Mouse (Mus musculus) forebrain, embryonic 13.5 days (tissue): Measurements from ENCODE around the gene Pde10a. TPM values are rescaled to one million over a fixed set of nuclear protein-coding genes. Genes with fewer than 3 reads are reported as not detected.

Experiments
- ATAC-seq: fragments of 200-750 bp; cut with Nextera tagmentation; 2 replicates; pipeline ENCODE4 v1.8.0; 2017
- H3K27ac ChIP-seq: fragments of 300-500 bp; sonication (generic); 2 replicates; pipeline ENCODE4 v1.5.1; 2015; ENCODE audit warnings: inconsistent platforms, mild to moderate bottlenecking, moderate library complexity
- H3K27me3 ChIP-seq: fragments of 300-500 bp; sonication (generic); 2 replicates; pipeline ENCODE4 v1.6.1; 2015; ENCODE audit warnings: mild to moderate bottlenecking, inconsistent platforms
- H3K36me3 ChIP-seq: fragments of 300-500 bp; sonication (generic); 2 replicates; pipeline ENCODE4 v1.6.1; 2015; ENCODE audit warnings: mild to moderate bottlenecking, inconsistent platforms; ENCODE audit not compliant: poor library complexity, severe bottlenecking
- H3K4me1 ChIP-seq: fragments of 300-500 bp; sonication (generic); 2 replicates; pipeline ENCODE4 v1.6.1; 2015; ENCODE audit warnings: inconsistent platforms
- H3K4me2 ChIP-seq: fragments of 300-500 bp; sonication (generic); 2 replicates; pipeline ENCODE4 v1.6.1; 2015; ENCODE audit warnings: inconsistent platforms, mild to moderate bottlenecking, moderate library complexity
- H3K4me3 ChIP-seq: fragments of 300-500 bp; sonication (generic); 2 replicates; pipeline ENCODE4 v1.5.1; 2015; ENCODE audit warnings: mild to moderate bottlenecking, inconsistent platforms
- H3K9ac ChIP-seq: fragments of 300-500 bp; sonication (generic); 2 replicates; pipeline ENCODE4 v1.6.1; 2015; ENCODE audit warnings: mild to moderate bottlenecking, inconsistent platforms
- H3K9me3 ChIP-seq: fragments of 300-500 bp; sonication (generic); replicated peaks from 2 replicates; pipeline ENCODE4 v1.6.1; 2016; ENCODE audit warnings: inconsistent platforms
- WGBS: fragments of 180-500 bp; shearing (Covaris S2); methylation state at CpG from one replicate; pipeline ENCODE4 v1.1.7; 2015; 5-methylcytosine and 5-hydroxymethylcytosine counted together
- polyA plus RNA-seq: library from polyadenylated mRNA; unstranded; fragments of >200 nt; fragmentation: Nextera tagmentation; extraction: Ambion mirVana; gene quantifications from 2 replicates; pipeline ENCODE4 v1.2.1, GENCODE M21; 2015

Pde10a gene
- polyA plus RNA-seq, 1 experiment from 2014 or later: 13.4 TPM

DNA sequence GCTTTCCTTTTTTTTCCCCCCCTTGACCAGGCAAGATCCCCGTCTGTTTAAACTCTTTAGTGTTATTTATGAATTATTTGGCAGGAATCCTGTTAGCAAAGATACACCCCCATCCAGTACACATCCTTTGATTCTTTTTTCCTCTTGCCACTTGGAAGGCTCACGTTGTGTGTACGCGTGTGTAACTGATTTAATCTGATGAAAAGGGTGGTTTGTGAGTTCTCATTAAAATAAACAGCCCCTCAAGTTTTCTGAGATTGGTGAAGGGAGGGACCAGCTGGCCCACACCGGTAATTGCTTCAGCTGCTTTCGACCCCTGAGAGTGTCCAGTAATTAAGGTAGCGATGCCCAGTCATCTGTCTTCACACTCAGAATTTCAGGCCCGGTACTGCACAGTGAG lies 347.4 kb downstream of the Pde10a start:
- Histone ChIP-seq H3K27me3 (no peaks in the 10 kb centered on the region), H3K36me3 (no peaks in the 10 kb centered on the region), H3K9ac (no peak overlapping the region), H3K4me1 (peaks cover 20% of the 10 kb centered on the region), H3K4me3 (no peak overlapping the region), H3K4me2 (no peak overlapping the region), H3K9me3 (no peaks in the 10 kb centered on the region), H3K27ac (peak overlapping the region; percentile 48; the same call in 1 of the 2 replicates)
- WGBS: 39% methylated on average over 8 of the region's 8 CpGs
- ATAC-seq: peak; percentile 38; the same call in 1 of the 2 replicates

DNA sequence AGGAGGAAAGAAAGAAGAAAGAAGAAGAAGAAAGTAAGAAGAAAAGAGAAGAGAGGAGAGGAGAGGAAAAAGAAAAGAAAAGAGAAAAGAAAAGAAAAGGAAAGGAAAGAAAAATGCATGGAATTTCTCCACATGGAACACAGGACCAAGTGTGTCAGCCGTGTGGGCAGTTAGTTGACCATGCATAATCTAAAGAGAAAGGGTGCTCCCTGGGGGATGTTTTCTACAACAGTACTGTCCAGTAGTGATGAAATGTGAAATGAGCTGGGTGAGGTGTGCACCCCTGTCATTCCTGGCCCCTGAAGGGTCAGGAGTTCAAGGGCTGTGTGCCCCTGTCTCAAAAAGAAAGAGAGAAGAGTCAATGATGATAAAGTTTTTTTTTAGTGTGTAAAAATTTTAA lies 352.9 kb downstream of the Pde10a start:
- H3K36me3 ChIP-seq: no peaks in the 10 kb centered on the region
- WGBS: 45% methylated on average over 1 of the region's 1 CpGs
- no peak overlapping the region for H3K4me3 ChIP-seq
- no peaks in the 10 kb centered on the region for H3K27me3 ChIP-seq
- no peak for ATAC-seq
- H3K27ac ChIP-seq: no peak overlapping the region
- H3K4me1 ChIP-seq: peaks cover 5% of the 10 kb centered on the region; the same call in 1 of the 2 replicates
- no peak overlapping the region for H3K9ac ChIP-seq
- no peak overlapping the region for H3K4me2 ChIP-seq
- no peaks in the 10 kb centered on the region for H3K9me3 ChIP-seq

DNA sequence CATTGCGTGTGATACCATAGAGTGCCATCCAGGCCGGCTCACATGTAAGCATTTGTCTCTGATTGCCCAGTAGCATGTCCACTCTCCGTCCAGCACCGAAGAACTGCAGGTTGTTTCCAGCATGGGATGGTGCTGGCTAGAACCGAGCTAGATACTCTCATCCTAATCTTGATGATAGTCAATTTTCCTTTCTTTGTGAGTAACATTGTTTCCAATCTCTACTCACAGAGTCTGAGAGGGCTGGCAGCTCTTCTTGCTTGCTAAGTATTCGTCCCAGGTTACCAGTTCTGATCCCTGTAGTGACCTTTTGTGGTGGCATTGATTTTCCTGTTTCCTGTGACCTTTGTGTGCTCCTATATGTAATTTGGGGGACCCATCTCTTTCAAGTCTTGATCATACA lies 356.5 kb downstream of the Pde10a start:
- no peak overlapping the region for H3K27ac ChIP-seq
- H3K4me1 ChIP-seq: peaks cover 28% of the 10 kb centered on the region
- H3K9me3 ChIP-seq: no peaks in the 10 kb centered on the region
- WGBS: 90% methylated on average over 6 of the region's 6 CpGs
- H3K9ac ChIP-seq: no peak overlapping the region
- H3K36me3 ChIP-seq: no peaks in the 10 kb centered on the region
- no peak overlapping the region for H3K4me3 ChIP-seq
- ATAC-seq: no peak
- no peaks in the 10 kb centered on the region for H3K27me3 ChIP-seq
- H3K4me2 ChIP-seq: no peak overlapping the region

DNA sequence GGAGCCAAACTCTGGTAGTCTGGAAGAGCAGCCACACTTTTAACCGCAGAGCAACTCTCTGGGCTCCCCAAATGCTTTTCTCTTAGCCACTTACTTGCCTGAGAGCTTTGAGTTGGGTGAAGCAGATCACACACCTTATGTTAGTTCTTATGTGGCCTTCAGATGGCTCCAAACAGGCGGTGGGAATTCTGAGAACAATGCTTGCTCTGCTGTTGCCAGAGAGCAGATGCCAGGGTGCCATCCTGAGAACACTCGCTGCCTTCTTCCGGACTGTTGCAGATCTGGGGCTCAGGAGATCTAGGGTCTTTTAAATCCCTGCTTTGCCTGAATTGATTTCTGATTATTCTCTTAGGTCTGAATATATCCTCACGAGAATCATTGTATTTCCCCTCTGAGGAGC lies 359.5 kb downstream of the Pde10a start:
- no peaks in the 10 kb centered on the region for H3K36me3 ChIP-seq
- 61% methylated on average over 5 of the region's 5 CpGs for WGBS
- no peak for ATAC-seq
- no peaks in the 10 kb centered on the region for H3K27me3 ChIP-seq
- peaks cover 33% of the 10 kb centered on the region for H3K4me1 ChIP-seq
- H3K4me2 ChIP-seq: no peak overlapping the region
- no peak overlapping the region for H3K4me3 ChIP-seq
- no peak overlapping the region for H3K9ac ChIP-seq
- peak overlapping the region; percentile 6; the same call in 1 of the 2 replicates for H3K27ac ChIP-seq
- H3K9me3 ChIP-seq: no peaks in the 10 kb centered on the region

- H3K4me1 ChIP-seq: peaks cover 31% of the 10 kb centered on the region
- WGBS: 61% methylated on average over 6 of the region's 6 CpGs
- no peaks in the 10 kb centered on the region for H3K27me3 ChIP-seq
- no peak overlapping the region for H3K4me3 ChIP-seq
- no peaks in the 10 kb centered on the region for H3K9me3 ChIP-seq
- ATAC-seq: no peak
- H3K9ac ChIP-seq: 0 out of 2 replicates have a peak overlapping the region, but pooled peaks have one; percentile 16
- no peak overlapping the region for H3K4me2 ChIP-seq
- H3K27ac ChIP-seq: peak overlapping the region; percentile 51; the same call in 1 of the 2 replicates
- H3K36me3 ChIP-seq: no peaks in the 10 kb centered on the region
Observed at GRCm38 (mm10) chr17:8885830-8886229, 360.7 kb downstream of the Pde10a start.

GRCm38 (mm10) chr17:8888105-8888504 lies 362.9 kb downstream of the Pde10a start:
- H3K27me3 ChIP-seq: no peaks in the 10 kb centered on the region
- ATAC-seq: no peak
- H3K9me3 ChIP-seq: no peaks in the 10 kb centered on the region
- H3K4me3 ChIP-seq: no peak overlapping the region
- peaks cover 37% of the 10 kb centered on the region for H3K4me1 ChIP-seq
- H3K36me3 ChIP-seq: no peaks in the 10 kb centered on the region
- H3K4me2 ChIP-seq: no peak overlapping the region
- H3K27ac ChIP-seq: no peak overlapping the region
- H3K9ac ChIP-seq: no peak overlapping the region
- 78% methylated on average over 9 of the region's 9 CpGs for WGBS

DNA sequence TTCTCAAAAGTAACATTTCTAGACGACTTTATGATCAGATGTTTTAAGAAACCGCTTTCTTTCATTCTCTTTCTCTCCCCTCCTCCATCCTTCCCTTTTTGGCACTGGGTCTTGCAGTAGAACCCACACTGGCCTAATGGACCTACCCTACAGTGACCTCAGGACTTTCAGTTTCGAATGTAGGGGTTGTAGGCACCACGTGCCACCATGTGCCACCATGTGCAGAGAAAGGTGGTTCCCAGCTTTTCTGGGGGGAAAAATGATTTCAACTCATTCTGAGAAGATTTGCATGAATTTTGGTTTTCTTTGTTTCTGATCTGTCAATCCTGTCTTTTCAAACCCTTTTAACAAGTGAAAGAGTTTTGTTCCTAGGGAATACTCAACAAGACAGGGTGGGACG lies 363.5 kb downstream of the Pde10a start:
- Histone ChIP-seq H3K9me3 (no peaks in the 10 kb centered on the region), H3K9ac (no peak overlapping the region), H3K4me2 (no peak overlapping the region), H3K27me3 (no peaks in the 10 kb centered on the region), H3K36me3 (no peaks in the 10 kb centered on the region), H3K4me3 (no peak overlapping the region), H3K27ac (no peak overlapping the region), H3K4me1 (peaks cover 41% of the 10 kb centered on the region)
- 73% methylated on average over 5 of the region's 5 CpGs for WGBS
- no peak for ATAC-seq

DNA sequence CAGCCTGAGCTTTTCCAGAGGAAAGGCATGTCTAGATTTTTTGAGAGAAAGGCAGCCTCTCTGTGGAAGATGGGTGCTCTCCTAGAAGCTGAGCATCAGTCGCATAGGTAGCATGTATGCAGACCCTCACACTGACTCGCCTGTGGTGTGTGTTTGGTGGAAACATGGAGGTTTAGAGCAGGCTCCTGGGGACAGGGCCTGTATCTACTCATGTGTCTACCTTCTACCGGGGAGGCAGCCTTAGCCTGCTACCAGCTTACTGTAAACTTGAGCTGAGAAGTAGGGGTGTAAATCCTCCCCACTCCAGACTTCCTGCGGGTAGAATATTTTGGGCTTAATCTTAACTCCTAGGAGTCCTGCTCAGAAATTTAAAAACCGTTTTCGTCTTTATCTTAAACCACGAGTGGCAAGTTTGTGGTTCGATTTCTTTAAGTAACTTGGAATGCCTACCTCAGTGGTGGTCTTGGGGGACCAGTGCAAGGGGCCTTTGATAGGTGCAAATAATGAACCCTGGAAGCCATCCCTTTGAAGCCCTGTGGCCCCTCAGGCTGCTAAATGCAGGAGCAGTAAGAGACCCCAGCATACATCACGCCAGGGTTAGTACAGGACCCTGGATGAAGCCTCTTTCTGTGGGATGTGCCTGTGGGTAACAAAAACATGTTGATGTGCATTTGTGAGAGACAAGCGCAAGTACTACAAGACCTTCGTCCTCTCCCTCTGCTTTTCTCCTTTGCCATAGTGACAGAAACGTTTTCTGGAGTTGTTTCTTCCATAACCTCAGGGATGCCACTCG lies 367.2 kb downstream of the Pde10a start:
- 84% methylated on average over 13 of the region's 13 CpGs for WGBS
- no peak overlapping the region for H3K9ac ChIP-seq
- no peak overlapping the region for H3K4me2 ChIP-seq
- H3K36me3 ChIP-seq: no peaks in the 10 kb centered on the region
- no peaks in the 10 kb centered on the region for H3K9me3 ChIP-seq
- peaks cover 31% of the 10 kb centered on the region for H3K4me1 ChIP-seq
- H3K4me3 ChIP-seq: no peak overlapping the region
- H3K27ac ChIP-seq: no peak overlapping the region
- no peak for ATAC-seq
- no peaks in the 10 kb centered on the region for H3K27me3 ChIP-seq

- no peak overlapping the region for H3K27ac ChIP-seq
- ATAC-seq: no peak
- H3K4me2 ChIP-seq: no peak overlapping the region
- H3K36me3 ChIP-seq: peaks cover 6% of the 10 kb centered on the region; the same call in 1 of the 2 replicates
- WGBS: 85% methylated on average over 14 of the region's 14 CpGs
- H3K4me1 ChIP-seq: peaks cover 39% of the 10 kb centered on the region
- H3K9ac ChIP-seq: no peak overlapping the region
- H3K9me3 ChIP-seq: no peaks in the 10 kb centered on the region
- H3K4me3 ChIP-seq: no peak overlapping the region
- H3K27me3 ChIP-seq: no peaks in the 10 kb centered on the region
Observed at GRCm38 (mm10) chr17:8895991-8896390, 370.8 kb downstream of the Pde10a start.

- 68% methylated on average over 10 of the region's 10 CpGs for WGBS
Observed at GRCm38 (mm10) chr17:8897749-8898148, 372.6 kb downstream of the Pde10a start.

GRCm38 (mm10) chr17:8898221-8898620 lies 373.0 kb downstream of the Pde10a start:
- no peak overlapping the region for H3K9ac ChIP-seq
- H3K27me3 ChIP-seq: no peaks in the 10 kb centered on the region
- H3K9me3 ChIP-seq: no peaks in the 10 kb centered on the region
- 0 out of 2 replicates have a peak, but pooled peaks have one; percentile 8 for ATAC-seq
- no peak overlapping the region; the same call in 1 of the 2 replicates for H3K27ac ChIP-seq
- no peak overlapping the region for H3K4me3 ChIP-seq
- H3K36me3 ChIP-seq: peaks cover 6% of the 10 kb centered on the region; the same call in 1 of the 2 replicates
- peaks cover 31% of the 10 kb centered on the region for H3K4me1 ChIP-seq
- 86% methylated on average over 8 of the region's 8 CpGs for WGBS
- H3K4me2 ChIP-seq: no peak overlapping the region

More at GRCm38 (mm10) chr17:8897749-8898148, 372.6 kb downstream of the Pde10a start:
- H3K4me2 ChIP-seq: no peak overlapping the region
- no peaks in the 10 kb centered on the region for H3K9me3 ChIP-seq
- H3K4me3 ChIP-seq: no peak overlapping the region
- H3K36me3 ChIP-seq: peaks cover 6% of the 10 kb centered on the region; the same call in 1 of the 2 replicates
- no peaks in the 10 kb centered on the region for H3K27me3 ChIP-seq
- peak; percentile 61; the same call in 1 of the 2 replicates for ATAC-seq
- H3K9ac ChIP-seq: no peak overlapping the region
- H3K4me1 ChIP-seq: peaks cover 34% of the 10 kb centered on the region
- H3K27ac ChIP-seq: no peak overlapping the region

DNA sequence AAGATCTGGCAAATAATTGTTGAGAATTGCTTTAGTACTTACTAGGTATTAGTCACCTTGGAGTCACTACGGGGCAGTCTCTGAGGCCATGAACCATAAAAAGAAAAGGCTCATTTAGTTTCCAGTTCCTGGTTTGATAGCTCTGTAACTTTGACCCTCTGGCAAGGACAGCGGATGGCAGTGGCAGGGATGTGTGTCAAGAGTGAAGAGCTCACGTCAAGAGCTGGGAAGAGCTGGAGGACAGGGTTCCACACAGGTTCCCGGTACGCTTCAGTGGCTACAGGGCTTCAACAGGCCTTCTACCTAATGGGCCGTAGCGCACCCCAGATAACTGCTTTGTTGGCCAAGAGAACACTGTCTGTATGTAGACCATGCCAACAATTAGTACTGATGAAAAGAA lies 374.0 kb downstream of the Pde10a start:
- Histone ChIP-seq H3K4me3 (no peak overlapping the region), H3K9me3 (no peaks in the 10 kb centered on the region), H3K27ac (no peak overlapping the region), H3K9ac (no peak overlapping the region), H3K4me2 (no peak overlapping the region), H3K36me3 (peaks cover 6% of the 10 kb centered on the region; the same call in 1 of the 2 replicates), H3K27me3 (no peaks in the 10 kb centered on the region), H3K4me1 (peaks cover 32% of the 10 kb centered on the region)
- 94% methylated on average over 7 of the region's 7 CpGs for WGBS
- no peak for ATAC-seq
